Mouse (Mus musculus): ENCODE results near the gene Ntsr1. TPM values are rescaled to one million over a fixed set of nuclear protein-coding genes. Genes with fewer than 3 reads are reported as not detected.
A peak's percentile ranks its signal among the peaks of the same experiment; 100 is the strongest.

Ntsr1 gene
- total RNA-seq, 2 experiments from 2014 or later = not detected

DNA sequence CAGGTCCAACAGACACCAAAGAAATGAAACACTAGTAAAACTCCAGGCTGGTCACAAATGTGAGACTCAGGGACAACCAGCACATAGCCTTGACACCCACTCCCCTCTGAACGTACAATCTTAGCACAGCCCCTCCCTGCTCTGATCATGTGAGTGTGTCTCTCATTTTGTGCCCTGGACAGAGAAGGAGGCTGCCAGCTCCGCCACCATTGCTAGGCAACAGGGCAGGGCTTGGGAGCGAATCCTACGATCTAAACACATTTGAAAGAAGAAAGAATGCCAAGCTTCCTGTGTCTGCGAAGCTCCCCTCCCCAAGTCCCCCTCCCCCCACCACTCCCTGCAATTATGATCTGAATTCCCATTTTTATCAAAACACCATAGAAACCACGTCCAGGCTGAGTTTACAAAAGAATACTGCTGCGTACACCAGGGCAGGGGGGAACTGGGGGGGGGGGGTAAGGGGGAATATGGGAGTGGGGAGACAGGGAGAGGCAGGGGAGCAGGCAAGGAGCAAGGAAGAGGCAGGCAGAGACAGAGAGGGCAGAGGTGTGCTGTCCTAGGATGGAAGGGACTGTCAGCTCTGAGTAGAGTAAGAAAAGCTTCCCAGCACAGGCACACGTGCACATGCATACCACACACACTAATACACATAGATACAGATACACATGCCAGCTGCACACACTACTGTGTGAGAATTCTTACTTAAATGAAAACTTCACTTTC lies 47.8 kb downstream of the Ntsr1 start:
- DNase-seq = no peak
- TF ChIP-seq CTCF (IDR thresholded peaks at IDR 0.05) = no peak
- Histone ChIP-seq H3K4me3 (no peak overlapping the region), H3K27ac (no peak overlapping the region)
- intact Hi-C loops (cut with DNase I) = no loop called here

DNA sequence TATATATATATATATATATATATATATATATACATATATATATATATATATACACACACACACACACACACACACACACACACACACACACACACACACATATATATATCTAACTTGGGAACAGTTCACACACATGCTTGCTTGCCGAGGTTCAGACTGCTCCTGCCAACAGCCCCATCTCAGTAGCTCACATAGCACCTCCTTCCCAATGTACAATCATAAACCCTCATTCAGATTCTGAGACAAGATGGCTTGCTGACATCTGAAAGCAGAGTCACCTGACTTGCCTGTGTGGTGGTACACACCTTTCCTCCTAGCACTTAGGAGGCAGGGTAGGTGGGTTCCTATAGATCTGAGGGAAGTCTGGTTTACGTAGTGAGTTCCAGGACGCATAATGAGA lies 52.6 kb downstream of the Ntsr1 start:
- no peak overlapping the region for H3K27ac ChIP-seq
- no peak for DNase-seq
- TF ChIP-seq CTCF (IDR thresholded peaks at IDR 0.05) = no peak
- H3K4me3 ChIP-seq = no peak overlapping the region
- intact Hi-C loops (cut with DNase I) = no loop called here

DNA sequence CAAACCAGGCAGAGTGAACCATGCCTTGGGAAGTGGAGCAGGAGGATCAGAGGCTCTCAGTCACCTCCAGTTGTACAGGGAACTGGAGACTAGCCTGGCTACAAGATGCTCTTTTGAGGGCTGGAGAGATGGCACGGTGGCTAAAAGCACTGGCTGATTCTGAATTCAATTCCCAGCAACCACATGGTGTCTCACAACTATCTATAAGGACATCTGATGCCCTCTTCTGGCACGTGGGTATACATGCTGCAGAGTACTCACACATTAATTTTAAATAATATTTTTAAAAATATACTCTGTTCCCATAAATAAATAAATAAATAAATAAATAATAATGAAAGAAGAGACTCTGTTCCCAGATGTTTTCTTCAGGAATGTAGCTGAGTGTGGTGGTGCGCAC lies 55.4 kb downstream of the Ntsr1 start:
- no peak for DNase-seq
- Histone ChIP-seq H3K27ac (no peak overlapping the region), H3K4me3 (no peak overlapping the region)
- intact Hi-C loops (cut with DNase I) = no loop called here
- peak; percentile 28; the same call in 1 of the 2 replicates for TF ChIP-seq CTCF (IDR thresholded peaks at IDR 0.05)

DNA sequence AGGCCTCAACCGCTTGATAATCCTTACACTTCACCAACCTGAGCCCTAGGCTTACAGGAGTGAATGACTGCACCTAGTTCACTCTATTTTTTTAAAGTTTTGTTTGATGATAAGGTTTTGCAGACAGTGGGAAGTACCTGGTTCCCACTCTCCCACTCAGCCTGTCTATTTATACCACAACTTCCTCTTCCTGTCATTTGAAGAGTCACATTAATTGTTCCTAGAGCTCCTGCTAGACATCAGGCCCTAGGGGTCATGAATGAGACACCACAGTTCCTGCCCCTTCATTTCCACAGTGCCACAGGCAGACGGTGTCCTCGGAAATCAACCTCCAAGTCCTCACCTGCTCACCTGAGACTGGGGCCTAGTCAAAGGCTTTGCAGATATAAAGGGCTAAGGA lies 56.7 kb downstream of the Ntsr1 start:
- no peak overlapping the region for H3K27ac ChIP-seq
- intact Hi-C loops (cut with DNase I) = no loop called here
- no peak for TF ChIP-seq CTCF (IDR thresholded peaks at IDR 0.05)

DNA sequence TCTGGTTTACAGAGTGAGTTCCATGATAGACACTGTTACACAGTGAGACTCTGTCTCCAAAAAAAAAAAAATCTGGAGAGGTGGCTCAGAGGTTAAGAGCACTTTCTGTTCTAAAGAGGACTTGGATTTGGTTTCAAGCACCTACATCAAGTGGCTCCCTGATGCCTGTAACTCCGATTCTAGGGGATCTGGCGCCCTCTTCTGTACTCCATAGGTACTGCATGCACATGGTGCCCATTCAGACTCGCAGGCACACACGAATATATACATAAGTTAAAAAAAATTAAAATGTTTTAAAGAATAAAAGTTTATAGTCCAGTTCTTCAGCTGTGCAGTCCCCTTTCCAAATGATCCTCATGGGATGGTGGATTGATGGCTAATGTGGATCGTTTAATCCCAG lies 60.5 kb downstream of the Ntsr1 start:
- Histone ChIP-seq H3K4me3 (no peak overlapping the region), H3K27ac (no peak overlapping the region)
- intact Hi-C loops (cut with DNase I) = loop anchor here (5.0 kb wide), 1 partner anchor 88 kb away; no protein-coding TSS in a partner anchor
- peak; percentile 60 for TF ChIP-seq CTCF (IDR thresholded peaks at IDR 0.05)
- no peak for DNase-seq

More for the DNA sequence above, 56.7 kb downstream of the Ntsr1 start:
- DNase-seq = no peak
- H3K4me3 ChIP-seq = no peak overlapping the region

DNA sequence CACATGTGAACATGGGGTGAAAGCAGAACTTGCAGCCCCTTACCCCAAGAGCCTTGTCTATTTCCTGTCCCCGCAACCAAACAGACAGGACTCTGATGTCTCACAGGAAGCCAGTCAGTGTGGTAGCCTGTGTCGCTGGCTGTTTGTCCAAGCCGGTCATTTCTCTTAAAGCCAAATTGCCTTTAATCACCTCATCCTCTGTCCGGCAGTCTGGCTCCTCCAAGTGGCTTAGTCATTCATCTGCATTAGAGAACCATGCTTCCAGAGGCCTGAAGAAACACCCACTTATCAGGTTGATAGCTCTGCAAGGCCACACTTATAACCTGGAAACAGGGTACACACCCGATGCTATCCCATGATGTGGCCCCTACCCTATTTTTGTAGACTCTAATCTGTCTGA lies 62.4 kb downstream of the Ntsr1 start:
- TF ChIP-seq CTCF (IDR thresholded peaks at IDR 0.05) = no peak
- no peak for DNase-seq
- H3K27ac ChIP-seq = no peak overlapping the region
- no peak overlapping the region for H3K4me3 ChIP-seq
- intact Hi-C loops (cut with DNase I) = loop anchor here (5.0 kb wide), 1 partner anchor 90 kb away; no protein-coding TSS in a partner anchor

DNA sequence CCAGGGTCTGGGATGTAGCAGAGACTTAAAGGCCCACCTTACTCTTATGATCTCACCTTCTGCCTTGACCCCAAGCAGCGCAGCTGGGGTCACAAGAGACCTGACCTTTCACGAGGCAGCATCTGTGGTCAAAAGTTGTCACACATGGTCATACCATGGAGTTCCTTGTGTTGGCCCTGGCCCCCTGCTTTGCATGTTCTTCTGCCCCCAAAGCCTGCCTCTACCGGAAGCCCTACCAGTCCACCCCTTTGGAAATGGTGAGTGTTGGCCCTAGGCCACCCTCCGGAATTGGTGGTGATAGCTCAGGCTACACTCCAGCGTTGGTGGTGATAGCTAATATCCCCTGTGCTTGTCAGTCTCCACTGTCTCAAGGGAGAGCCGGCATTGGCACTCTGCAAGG lies 63.5 kb downstream of the Ntsr1 start:
- DNase-seq = no peak
- Histone ChIP-seq H3K27ac (no peak overlapping the region), H3K4me3 (no peak overlapping the region)
- TF ChIP-seq CTCF (IDR thresholded peaks at IDR 0.05) = no peak
- intact Hi-C loops (cut with DNase I) = loop anchor here (5.0 kb wide), 1 partner anchor 91 kb away; no protein-coding TSS in a partner anchor

DNA sequence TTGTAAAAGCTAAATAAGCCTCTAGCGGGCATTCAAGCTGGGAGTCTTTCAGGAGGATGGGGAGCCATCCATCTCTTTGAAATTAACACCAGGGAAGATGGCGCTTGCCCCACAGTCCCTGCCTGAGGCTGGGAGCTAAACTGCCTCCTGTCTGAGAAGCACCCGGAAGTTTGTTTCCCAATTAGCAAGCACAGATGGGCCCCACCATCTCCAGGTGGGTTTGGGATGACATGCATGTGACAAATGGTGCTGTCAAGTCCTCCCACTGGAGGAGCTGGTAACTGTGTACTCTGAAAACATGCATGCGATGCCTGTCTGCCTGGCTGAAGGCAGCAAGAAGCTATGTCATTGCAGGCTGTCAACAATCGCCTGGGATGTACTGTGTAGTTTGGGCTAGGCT lies 64.1 kb downstream of the Ntsr1 start:
- TF ChIP-seq CTCF (IDR thresholded peaks at IDR 0.05) = no peak
- DNase-seq = no peak
- no peak overlapping the region for H3K4me3 ChIP-seq
- H3K27ac ChIP-seq = no peak overlapping the region
- intact Hi-C loops (cut with DNase I) = loop anchor here (5.0 kb wide), 1 partner anchor 92 kb away; no protein-coding TSS in a partner anchor

DNA sequence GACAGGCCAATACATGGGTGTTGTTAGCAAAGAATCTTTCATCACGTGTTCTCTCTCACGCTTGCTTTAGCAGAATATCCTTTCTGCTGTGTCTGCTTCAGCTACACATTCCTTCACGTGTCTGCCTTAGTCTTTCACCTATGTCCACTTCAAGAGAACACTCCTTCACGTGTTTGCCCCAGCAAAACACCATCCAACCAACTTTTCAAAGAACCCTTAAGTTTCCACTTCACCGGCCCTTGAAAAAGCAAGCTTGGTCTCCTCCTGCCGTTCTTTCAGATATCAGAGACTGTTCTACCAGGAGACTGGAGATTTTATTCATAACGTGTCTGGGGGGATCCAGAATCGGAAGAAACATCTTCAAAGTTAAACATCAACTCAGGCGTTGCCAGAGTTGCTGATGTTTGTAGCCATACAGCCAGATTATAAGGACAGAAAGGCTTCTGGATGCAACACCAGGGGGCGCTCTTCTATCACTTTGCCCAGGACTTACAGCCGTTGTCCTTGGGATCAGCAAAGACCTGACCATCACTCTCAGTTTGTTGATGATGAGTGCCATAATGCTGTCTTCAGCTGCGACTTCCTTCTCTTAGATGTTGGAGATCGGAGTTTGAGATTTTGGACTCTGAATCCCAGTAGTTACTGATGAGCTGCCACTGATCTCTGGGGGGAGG lies 66.6 kb downstream of the Ntsr1 start:
- Histone ChIP-seq H3K27ac (no peak overlapping the region), H3K4me3 (no peak overlapping the region)
- intact Hi-C loops (cut with DNase I) = loop anchor here (1.0 to 5.0 kb wide), 2 partner anchors 12 to 181 kb away; no protein-coding TSS in a partner anchor
- TF ChIP-seq CTCF (IDR thresholded peaks at IDR 0.05) = peak; percentile 81
- peak; percentile 63 for DNase-seq

DNA sequence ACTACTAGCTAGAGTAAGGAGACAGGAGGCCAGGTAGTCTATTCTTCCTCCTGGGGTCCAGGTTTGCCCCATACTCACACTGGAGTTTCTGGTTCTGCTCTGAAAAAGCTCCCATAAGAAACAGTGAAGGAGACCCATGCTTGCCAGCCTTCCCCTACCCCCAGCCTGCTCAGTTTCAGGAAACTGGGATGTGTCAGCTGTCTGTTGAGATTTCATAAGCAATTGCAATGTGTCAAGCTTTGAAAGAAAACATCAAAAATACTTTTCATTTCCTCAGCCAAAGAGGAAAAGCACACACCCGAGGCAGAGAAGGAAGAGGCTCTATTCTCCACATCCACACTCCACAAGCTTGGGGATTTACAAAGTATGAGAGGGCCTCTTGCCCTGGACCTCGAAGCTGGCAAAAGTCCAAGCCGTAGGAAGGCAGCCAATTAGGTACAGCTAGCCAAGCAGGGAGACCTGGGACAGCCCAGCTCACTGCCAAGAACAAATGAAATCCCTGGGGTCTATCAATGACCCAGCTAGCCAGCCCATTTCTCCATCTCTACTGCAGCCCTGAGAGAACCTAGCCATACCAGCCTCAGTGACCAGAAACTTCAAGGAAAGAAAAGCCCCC lies 69.4 kb downstream of the Ntsr1 start:
- peak; percentile 76 for DNase-seq
- H3K27ac ChIP-seq = no peak overlapping the region
- TF ChIP-seq CTCF (IDR thresholded peaks at IDR 0.05) = no peak

DNA sequence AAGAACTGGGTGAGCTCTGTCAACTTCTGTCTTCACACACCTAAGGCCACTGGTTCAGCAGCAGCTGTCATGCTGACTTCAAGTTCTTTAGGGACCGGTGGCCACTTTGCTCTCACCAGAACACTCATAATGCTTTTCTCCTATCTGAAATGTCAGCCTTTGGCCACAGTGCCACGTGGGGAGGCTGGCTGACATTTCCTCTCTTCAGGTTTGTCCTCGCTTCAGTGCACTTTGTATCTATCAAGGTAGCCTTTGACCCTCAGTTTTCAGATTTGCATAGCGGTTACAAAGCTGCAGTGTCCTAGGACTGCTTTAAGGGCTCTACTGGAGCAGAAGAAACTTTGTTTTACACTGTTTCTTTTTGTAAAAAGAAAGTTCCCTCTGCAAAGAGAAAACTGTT lies 76.7 kb downstream of the Ntsr1 start:
- H3K27ac ChIP-seq = no peak overlapping the region
- no peak for TF ChIP-seq CTCF (IDR thresholded peaks at IDR 0.05)
- no peak overlapping the region for H3K4me3 ChIP-seq
- DNase-seq = no peak
- intact Hi-C loops (cut with DNase I) = loop anchor here (10.0 kb wide), 1 partner anchor 222 kb away; no protein-coding TSS in a partner anchor

More for the DNA sequence above, 69.4 kb downstream of the Ntsr1 start:
- intact Hi-C loops (cut with DNase I) = loop anchor here (5.0 kb wide), 1 partner anchor 178 kb away; no protein-coding TSS in a partner anchor
- H3K4me3 ChIP-seq = no peak overlapping the region

DNA sequence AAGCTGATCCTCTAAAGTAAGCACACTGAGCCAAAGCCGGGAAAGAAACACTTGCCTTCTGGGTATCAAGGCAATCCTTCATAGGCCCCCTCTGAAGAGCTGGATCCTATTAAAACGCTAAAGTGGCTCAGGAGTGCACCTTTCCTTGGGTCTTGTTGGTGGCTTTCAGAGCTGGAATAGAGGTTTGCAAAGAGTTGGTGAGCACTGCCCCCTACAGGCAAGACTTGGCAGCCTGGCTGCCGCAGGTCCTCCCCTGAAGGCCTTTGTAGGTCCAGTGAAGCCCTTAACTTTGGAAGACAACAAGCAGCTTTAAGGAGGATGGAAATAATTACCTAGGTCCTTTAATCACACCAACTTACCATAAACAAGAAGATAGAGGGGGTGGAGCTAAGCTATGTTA lies 78.9 kb downstream of the Ntsr1 start:
- peak; percentile 95 for TF ChIP-seq CTCF (IDR thresholded peaks at IDR 0.05)
- intact Hi-C loops (cut with DNase I) = loop anchor here (1.0 to 10.0 kb wide), 3 partner anchors 12 to 224 kb away; no protein-coding TSS in a partner anchor
- Histone ChIP-seq H3K4me3 (no peak overlapping the region), H3K27ac (no peak overlapping the region)
- DNase-seq = peak; percentile 77

DNA sequence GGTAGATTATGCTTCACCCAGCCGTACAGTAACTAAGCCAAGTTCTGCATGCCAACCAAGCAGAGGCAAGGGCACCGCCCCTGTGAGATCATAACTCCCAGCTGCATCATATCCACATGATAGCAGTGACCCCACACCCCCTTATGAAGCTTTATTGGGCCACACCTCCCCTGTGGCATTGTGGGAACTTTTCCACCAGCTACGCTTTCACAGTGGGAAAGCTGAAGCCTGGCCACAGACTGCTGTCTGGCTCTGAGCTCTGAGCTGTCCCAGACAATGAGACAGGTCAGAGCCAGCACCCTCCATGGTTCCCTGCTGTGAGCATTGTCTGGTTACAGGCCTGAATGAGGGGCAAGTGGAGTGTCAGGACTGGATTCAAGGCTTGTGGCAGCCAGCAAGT lies 81.2 kb downstream of the Ntsr1 start, which contains the start of gene Mrgbp:
Mrgbp (plus strand) TSS at position 303 of the 400 bp plus-strand sequence.
- TF ChIP-seq CTCF (IDR thresholded peaks at IDR 0.05) = no peak
- no peak for DNase-seq
- intact Hi-C loops (cut with DNase I) = loop anchor here (5.0 to 10.0 kb wide), 2 partner anchors 166 to 306 kb away; partner anchors contain the start of gene Cables2
- Histone ChIP-seq H3K27ac (peak within 1 kb of the TSS; percentile 98; the same call in 1 of the 2 replicates), H3K4me3 (no peak within 1 kb of the TSS)
